15 mouse cellular contexts compared by ENCODE assay signal in the genomic region with DNA sequence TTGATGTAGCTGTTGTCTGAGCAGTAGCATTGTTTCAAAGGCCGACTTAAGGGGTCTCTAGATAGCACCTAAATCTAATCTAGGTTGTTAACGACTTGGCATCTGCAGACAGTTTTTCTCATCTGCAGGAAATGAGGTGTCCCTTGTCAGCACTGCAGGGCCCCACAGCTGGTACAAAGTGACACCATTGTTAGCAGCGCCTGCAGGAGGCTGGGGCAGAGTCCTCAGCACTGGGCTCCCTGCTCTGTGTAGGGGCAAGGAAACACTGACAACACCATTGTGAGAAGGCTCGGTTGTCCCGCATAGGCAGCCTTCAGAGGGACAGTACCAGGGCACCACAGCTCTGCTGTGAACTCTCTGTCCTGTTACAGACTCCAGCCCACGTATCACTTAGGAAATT.
DNase-seq lines count a peak whose midpoint lies in the region; ATAC-seq and TF ChIP-seq lines count a peak whose summit lies in the region.
"Had no signal": no experiment of that assay in that cellular context is flagged by ENCODE, and none has a peak within 500 bp of the region (broad histone marks: within the 10 kb centered on the region; RNA-seq: fewer than 3 reads in every experiment).

No protein-coding gene starts in this region.

- H3K36me3 ChIP-seq in heart, embryonic 15.5 days = no peaks in the 10 kb centered on the region
- H3K36me3 ChIP-seq in neural tube, embryonic 15.5 days = no peaks in the 10 kb centered on the region
- H3K36me3 ChIP-seq: hindbrain, embryonic 12.5 days; midbrain, embryonic 10.5 days had no signal

- H3K4me2 ChIP-seq in heart, embryonic 15.5 days = no peak overlapping the region
- no peak overlapping the region for H3K4me2 ChIP-seq in neural tube, embryonic 15.5 days
- H3K4me2 ChIP-seq: hindbrain, embryonic 12.5 days had no signal

- intact Hi-C loops in left cerebral cortex, adult 2 months (cut with DNase I) = no loop called here
- intact Hi-C loops in left cerebral cortex, postnatal 4 days (cut with DNase I) = no loop called here

- no peak for TF ChIP-seq CTCF in left cerebral cortex, adult 2 months (IDR thresholded peaks at IDR 0.05)

- peaks cover 24% of the 10 kb centered on the region for H3K4me1 ChIP-seq in heart, embryonic 15.5 days (replicated peaks)
- H3K4me1 ChIP-seq in neural tube, embryonic 15.5 days = peaks cover 17% of the 10 kb centered on the region

- WGBS in heart, embryonic 15.5 days = 15% methylated on average over 6 of the region's 6 CpGs
- 21% methylated on average over 6 of the region's 6 CpGs for WGBS in neural tube, embryonic 15.5 days

- H3K4me3 ChIP-seq in heart, embryonic 15.5 days = no peak overlapping the region
- H3K4me3 ChIP-seq in left cerebral cortex, adult 2 months = no peak overlapping the region
- H3K4me3 ChIP-seq in neural tube, embryonic 15.5 days (replicated peaks) = no peak overlapping the region
- H3K4me3 ChIP-seq: hindbrain, embryonic 12.5 days; midbrain, embryonic 10.5 days had no signal

- peak overlapping the region; percentile 44; the same call in 1 of the 2 replicates for H3K27ac ChIP-seq in heart, embryonic 15.5 days
- peak overlapping the region; percentile 24 for H3K27ac ChIP-seq in left cerebral cortex, adult 2 months
- H3K27ac ChIP-seq in neural tube, embryonic 15.5 days (replicated peaks) = peak overlapping the region; percentile 60
- H3K27ac ChIP-seq: hindbrain, embryonic 12.5 days; liver, embryonic 14.5 days; midbrain, embryonic 10.5 days had no signal

- H3K9me3 ChIP-seq in heart, embryonic 15.5 days (replicated peaks) = no peaks in the 10 kb centered on the region
- no peaks in the 10 kb centered on the region for H3K9me3 ChIP-seq in neural tube, embryonic 15.5 days (replicated peaks)
- H3K9me3 ChIP-seq: hindbrain, embryonic 12.5 days; midbrain, embryonic 10.5 days had no signal

- no peak overlapping the region for H3K9ac ChIP-seq in heart, embryonic 15.5 days
- H3K9ac ChIP-seq in neural tube, embryonic 15.5 days (replicated peaks) = no peak overlapping the region
- H3K9ac ChIP-seq: hindbrain, embryonic 12.5 days; liver, embryonic 14.5 days had no signal

- DNase-seq in heart, adult 9 months (ENCODE audit: low spot score in 2 of 2) = no peak
- no peak for DNase-seq in left cerebral cortex, adult 2 months (ENCODE audit: extremely low spot score in 1 of 2, low spot score in 2 of 2)
- DNase-seq in left cerebral cortex, postnatal 4 days = no peak
- DNase-seq in kidney, adult 18-20 months = no peak
- DNase-seq in testis, postnatal 14 days (ENCODE audit: low spot score) = no peak
- DNase-seq: adrenal gland, postnatal 25 days; kidney, adult 8-10 months; lung, postnatal 10 days had no signal

- no peak for ATAC-seq in heart, embryonic 15.5 days (replicated peaks; ENCODE audit: insufficient number of reproducible peaks, insufficient read depth, low FRiP score, low read depth)
- 0 out of 2 replicates have a peak, but pooled peaks have one; percentile 41 for ATAC-seq in neural tube, embryonic 15.5 days (ENCODE audit: low FRiP score)
- ATAC-seq: CD4-positive, CD25-positive, alpha-beta regulatory T cell, adult 4 months; forebrain, embryonic 14.5 days had no signal

- H3K27me3 ChIP-seq in heart, embryonic 15.5 days = no peaks in the 10 kb centered on the region
- H3K27me3 ChIP-seq in neural tube, embryonic 15.5 days (replicated peaks) = no peaks in the 10 kb centered on the region
- H3K27me3 ChIP-seq: hindbrain, embryonic 12.5 days had no signal
